Mouse (Mus musculus) stomach, postnatal 0 days (tissue): ENCODE measurements around the gene Plbd2. TPM values are rescaled to one million over a fixed set of nuclear protein-coding genes. Genes with fewer than 3 reads are reported as not detected.
A peak's percentile ranks its signal among the peaks of the same experiment; 100 is the strongest.

Source experiments
- ATAC-seq: fragments of 200-750 bp; cut with Nextera tagmentation; 2 replicates; pipeline ENCODE4 v1.8.0; 2017; ENCODE audit not compliant: low FRiP score, low TSS enrichment
- DNase-seq: peaks from one replicate; pipeline ENCODE4 v3.0.0-alpha.2; 2016; ENCODE audit warnings: low spot score
- H3K27ac ChIP-seq: fragments of 300-500 bp; sonication (generic); replicated peaks from 2 replicates; pipeline ENCODE4 v1.5.1; 2014; ENCODE audit warnings: mild to moderate bottlenecking, control low read depth
- H3K27me3 ChIP-seq: fragments of 300-500 bp; sonication (generic); 2 replicates; pipeline ENCODE4 v1.6.1; 2014; ENCODE audit warnings: low read length; ENCODE audit not compliant: control insufficient read depth, insufficient read depth
- H3K36me3 ChIP-seq: fragments of 300-500 bp; sonication (generic); 2 replicates; pipeline ENCODE4 v1.6.1; 2014; ENCODE audit warnings: low read length, mixed read lengths; ENCODE audit not compliant: control insufficient read depth, insufficient read depth
- H3K4me1 ChIP-seq: fragments of 300-500 bp; sonication (generic); replicated peaks from 2 replicates; pipeline ENCODE4 v1.6.1; 2014; ENCODE audit warnings: antibody characterized with exemption; ENCODE audit not compliant: control insufficient read depth, insufficient read depth
- H3K4me2 ChIP-seq: fragments of 300-500 bp; sonication (generic); replicated peaks from 2 replicates; pipeline ENCODE4 v1.6.1; 2014; ENCODE audit warnings: low read depth, mild to moderate bottlenecking, control low read depth, moderate library complexity
- H3K4me3 ChIP-seq: fragments of 300-500 bp; sonication (generic); 2 replicates; pipeline ENCODE4 v1.5.1; 2014; ENCODE audit warnings: low read depth, low read length, control low read depth
- H3K9ac ChIP-seq: fragments of 300-500 bp; sonication (generic); 2 replicates; pipeline ENCODE4 v1.6.1; 2014; ENCODE audit warnings: mild to moderate bottlenecking, low read length, control low read depth, mixed read lengths
- H3K9me3 ChIP-seq: fragments of 300-500 bp; sonication (generic); 2 replicates; pipeline ENCODE4 v1.6.1; 2016; ENCODE audit warnings: low read length; ENCODE audit not compliant: control insufficient read depth
- CTCF ChIP-seq: IDR thresholded peaks from 2 replicates; pipeline ENCODE4 v1.5.1; 2016; ENCODE audit warnings: antibody characterized with exemption, low read depth, mild to moderate bottlenecking, moderate library complexity
- EP300 ChIP-seq: optimal IDR thresholded peaks from 2 replicates; pipeline ENCODE3; 2016; ENCODE audit warnings: antibody characterized with exemption
- WGBS: fragments of 180-500 bp; shearing (Covaris S2); extraction: QIAGEN DNeasy Blood & Tissue Kit; methylation state at CpG from one replicate; pipeline ENCODE4 v1.1.7; 2014; 5-methylcytosine and 5-hydroxymethylcytosine counted together
- polyA plus RNA-seq: library from polyadenylated mRNA; unstranded; fragments of >200 nt; fragmentation: Nextera tagmentation; extraction: Ambion mirVana; gene quantifications from 2 replicates; pipeline ENCODE4 v1.2.1, GENCODE M21; 2015

The Plbd2 gene
- polyA plus RNA-seq, 1 experiment from 2014 or later = 42.6 TPM

DNA sequence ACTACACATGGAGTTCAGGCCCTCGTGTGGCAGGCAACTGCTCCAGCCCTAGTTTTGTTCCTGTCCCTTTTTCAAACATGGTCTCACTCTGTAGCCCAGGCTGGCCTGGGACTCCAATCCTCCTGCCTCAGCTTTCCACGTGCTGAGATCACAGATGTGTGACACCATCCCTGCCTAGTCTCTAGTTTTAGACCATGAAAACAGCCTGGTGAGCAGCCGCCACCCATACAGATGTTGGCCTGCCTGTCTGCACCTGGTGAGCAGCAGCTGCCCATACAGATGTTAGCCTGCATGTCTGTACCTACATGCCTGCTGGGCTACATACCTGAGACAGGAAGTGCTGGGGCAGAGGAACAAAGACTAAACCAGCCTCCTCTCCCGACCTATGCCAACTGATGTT lies 4.2 kb downstream of the Plbd2 start:
- no peak for TF ChIP-seq EP300
- no peak for TF ChIP-seq CTCF
- H3K4me1 ChIP-seq = 0 out of 2 replicates have a peak, but pooled peaks cover 6% of the 10 kb centered on the region
- WGBS = 87% methylated on average over 4 of the region's 4 CpGs
- no peak overlapping the region for H3K4me2 ChIP-seq
- H3K9ac ChIP-seq = no peak overlapping the region
- H3K36me3 ChIP-seq = no peaks in the 10 kb centered on the region
- no peaks in the 10 kb centered on the region for H3K27me3 ChIP-seq
- no peak overlapping the region for H3K27ac ChIP-seq
- H3K9me3 ChIP-seq = no peaks in the 10 kb centered on the region
- DNase-seq (no peak), ATAC-seq (no peak)
- no peak overlapping the region for H3K4me3 ChIP-seq

DNA sequence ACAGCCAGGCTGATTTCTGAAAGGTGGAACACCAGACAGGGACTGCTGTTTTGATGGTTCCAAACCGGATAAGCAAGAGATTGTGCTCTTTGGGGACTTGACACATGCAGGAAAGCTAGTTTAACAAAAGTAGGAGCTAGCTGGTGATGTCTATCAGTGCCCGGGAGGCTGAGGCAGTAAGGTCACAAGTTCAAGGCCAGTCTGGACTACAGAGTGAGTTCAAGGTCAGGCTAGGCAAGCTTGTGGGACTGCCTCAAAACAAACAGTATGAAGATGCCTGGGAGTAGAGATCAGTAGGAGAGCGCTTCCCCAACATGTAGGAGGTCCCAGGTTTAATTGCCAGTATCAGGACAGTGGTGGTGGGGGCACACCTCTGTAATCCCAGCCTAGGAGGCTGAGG lies 6.4 kb downstream of the Plbd2 start:
- Histone ChIP-seq H3K4me2 (no peak overlapping the region), H3K9ac (no peak overlapping the region), H3K27ac (no peak overlapping the region), H3K9me3 (no peaks in the 10 kb centered on the region), H3K36me3 (0 out of 2 replicates have a peak, but pooled peaks cover 3% of the 10 kb centered on the region), H3K4me3 (no peak overlapping the region), H3K27me3 (no peaks in the 10 kb centered on the region), H3K4me1 (0 out of 2 replicates have a peak, but pooled peaks cover 3% of the 10 kb centered on the region)
- no peak for DNase-seq
- ATAC-seq = no peak
- WGBS = 85% methylated on average over 3 of the region's 3 CpGs
- TF ChIP-seq EP300 (no peak), CTCF (no peak)

DNA sequence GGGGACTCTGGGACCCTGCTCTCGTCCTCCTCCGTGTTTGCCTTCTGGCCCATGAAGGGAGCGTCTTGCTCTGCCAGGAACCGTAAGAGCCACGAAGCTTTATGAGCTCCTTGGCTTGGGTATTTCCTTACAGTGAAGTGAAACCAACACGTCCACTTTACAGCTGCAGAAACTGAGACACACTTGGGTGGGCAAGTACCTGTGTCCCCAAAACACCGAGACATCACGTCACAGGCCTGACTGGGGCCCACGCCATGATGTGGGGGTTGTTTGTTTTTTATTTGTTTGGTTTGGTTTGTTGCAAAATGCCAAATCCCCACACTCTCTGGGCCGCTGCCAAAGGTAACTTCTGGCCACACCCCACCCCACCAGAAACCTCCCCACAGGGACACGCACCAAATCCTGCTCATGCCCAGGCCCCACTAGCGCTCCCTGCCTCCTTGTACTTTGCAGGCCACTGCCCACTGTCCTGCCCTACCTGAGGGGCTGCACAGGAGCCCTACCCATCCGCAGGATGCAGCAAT lies 7.7 kb downstream of the Plbd2 start:
- Histone ChIP-seq H3K36me3 (0 out of 2 replicates have a peak, but pooled peaks cover 3% of the 10 kb centered on the region), H3K4me2 (no peak overlapping the region), H3K27me3 (no peaks in the 10 kb centered on the region), H3K4me1 (no peaks in the 10 kb centered on the region), H3K9me3 (no peaks in the 10 kb centered on the region), H3K9ac (no peak overlapping the region), H3K27ac (no peak overlapping the region), H3K4me3 (no peak overlapping the region)
- DNase-seq (no peak), ATAC-seq (no peak)
- no peak for TF ChIP-seq EP300
- no peak for TF ChIP-seq CTCF
- WGBS = 86% methylated on average over 13 of the region's 13 CpGs

DNA sequence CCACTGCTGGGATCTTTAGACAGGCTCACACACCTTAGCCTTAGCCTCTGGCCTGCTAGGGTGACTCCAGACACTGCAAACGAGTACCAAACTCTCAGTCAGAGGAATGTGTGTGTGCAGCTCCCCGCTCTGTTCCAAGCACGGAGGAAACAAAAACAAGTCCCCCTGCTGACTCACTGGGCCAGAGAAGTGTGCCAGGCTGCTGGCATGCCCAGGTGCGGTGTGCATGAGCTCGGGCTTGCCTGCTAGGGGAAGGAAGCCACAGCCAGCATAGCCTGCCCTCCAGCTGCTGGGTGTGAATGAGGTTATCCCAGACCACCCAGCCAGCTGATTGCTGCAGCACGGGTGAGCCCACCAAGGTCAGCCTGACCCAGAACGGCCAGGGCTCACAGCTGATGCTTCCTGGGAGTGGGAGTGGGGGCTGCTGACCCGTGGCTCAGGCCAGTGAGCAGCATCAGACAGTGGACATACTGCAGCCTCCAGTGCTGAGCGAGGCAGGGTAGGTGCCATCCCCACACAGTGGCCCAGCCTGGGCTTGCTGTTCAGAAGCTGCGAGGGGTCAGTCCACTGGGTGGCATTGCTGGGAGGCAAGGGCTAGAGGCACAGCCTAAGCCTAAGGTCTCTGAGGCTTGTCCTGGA lies 8.2 kb downstream of the Plbd2 start:
- H3K27ac ChIP-seq = no peak overlapping the region
- WGBS = 74% methylated on average over 10 of the region's 10 CpGs
- H3K4me3 ChIP-seq = no peak overlapping the region
- DNase-seq = no peak
- no peaks in the 10 kb centered on the region for H3K27me3 ChIP-seq
- ATAC-seq = no peak
- no peaks in the 10 kb centered on the region for H3K9me3 ChIP-seq
- 0 out of 2 replicates have a peak, but pooled peaks cover 3% of the 10 kb centered on the region for H3K36me3 ChIP-seq
- no peak overlapping the region for H3K4me2 ChIP-seq
- H3K9ac ChIP-seq = peak overlapping the region; percentile 8; the same call in 1 of the 2 replicates
- no peaks in the 10 kb centered on the region for H3K4me1 ChIP-seq
- TF ChIP-seq CTCF (no peak), EP300 (no peak)

DNA sequence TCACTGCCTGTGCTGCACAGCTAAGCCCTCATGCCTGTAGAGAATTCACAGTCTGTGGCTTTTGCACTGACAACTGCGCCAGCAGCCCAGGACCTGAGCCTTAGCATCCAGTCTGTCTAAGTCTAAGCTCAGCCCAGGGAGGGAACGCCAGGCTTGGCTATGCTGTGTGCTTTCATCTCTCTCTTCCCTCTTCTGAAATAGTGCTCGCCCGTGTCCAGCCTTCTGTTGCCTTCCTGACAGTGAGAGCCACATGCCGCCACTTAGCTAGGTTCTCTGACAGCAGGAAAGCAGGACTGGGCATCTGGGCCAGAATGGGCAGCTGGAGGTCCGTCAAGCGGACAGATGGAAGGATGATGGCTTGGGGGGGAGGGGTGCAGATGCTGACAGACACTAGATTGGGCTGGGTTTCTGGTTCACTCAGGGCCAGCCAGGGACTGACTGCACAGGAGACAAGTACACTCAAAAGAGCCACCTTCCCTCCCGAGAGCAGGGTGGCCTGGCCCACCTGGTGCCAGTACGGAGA lies 9.5 kb downstream of the Plbd2 start:
- Histone ChIP-seq H3K4me1 (no peaks in the 10 kb centered on the region), H3K27me3 (no peaks in the 10 kb centered on the region), H3K4me3 (no peak overlapping the region), H3K9ac (no peak overlapping the region), H3K9me3 (no peaks in the 10 kb centered on the region), H3K27ac (no peak overlapping the region), H3K4me2 (no peak overlapping the region), H3K36me3 (0 out of 2 replicates have a peak, but pooled peaks cover 3% of the 10 kb centered on the region)
- TF ChIP-seq CTCF = no peak
- no peak for TF ChIP-seq EP300
- 95% methylated on average over 9 of the region's 9 CpGs for WGBS
- DNase-seq (no peak), ATAC-seq (no peak)

DNA sequence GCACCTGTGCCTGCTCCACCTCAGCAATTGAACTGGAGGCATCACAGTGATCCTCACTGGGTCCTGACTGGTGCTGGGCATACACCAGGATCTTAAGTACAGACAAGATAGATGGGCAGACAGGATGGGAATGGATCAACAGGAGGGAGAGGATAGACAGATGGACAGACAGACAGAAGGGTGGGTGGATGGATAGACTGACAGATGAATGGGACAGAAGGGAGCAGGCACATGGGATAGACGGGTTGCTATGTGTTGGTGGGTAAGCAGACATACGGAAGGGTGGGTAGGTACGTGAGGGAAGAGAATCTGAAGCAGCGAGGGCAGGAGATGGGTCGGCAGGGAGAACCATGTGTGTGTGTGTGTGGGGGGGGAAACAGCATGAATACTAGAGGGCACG lies 10.0 kb downstream of the Plbd2 start:
- no peak overlapping the region for H3K9ac ChIP-seq
- no peaks in the 10 kb centered on the region for H3K4me1 ChIP-seq
- H3K27ac ChIP-seq = no peak overlapping the region
- no peaks in the 10 kb centered on the region for H3K9me3 ChIP-seq
- no peaks in the 10 kb centered on the region for H3K27me3 ChIP-seq
- DNase-seq (no peak), ATAC-seq (no peak)
- no peak overlapping the region for H3K4me2 ChIP-seq
- 87% methylated on average over 5 of the region's 6 CpGs for WGBS
- 0 out of 2 replicates have a peak, but pooled peaks cover 3% of the 10 kb centered on the region for H3K36me3 ChIP-seq
- TF ChIP-seq CTCF = no peak
- no peak for TF ChIP-seq EP300
- H3K4me3 ChIP-seq = no peak overlapping the region
